Mouse (Mus musculus): ENCODE data around the gene Dock11. TPM values are rescaled to one million over a fixed set of nuclear protein-coding genes. Genes with fewer than 3 reads are reported as not detected.

Dock11 gene
- polyA plus RNA-seq (2015; fragmentation: Nextera tagmentation; extraction: Ambion mirVana) = 6.6 and 6.8 TPM in 2 replicates

DNA sequence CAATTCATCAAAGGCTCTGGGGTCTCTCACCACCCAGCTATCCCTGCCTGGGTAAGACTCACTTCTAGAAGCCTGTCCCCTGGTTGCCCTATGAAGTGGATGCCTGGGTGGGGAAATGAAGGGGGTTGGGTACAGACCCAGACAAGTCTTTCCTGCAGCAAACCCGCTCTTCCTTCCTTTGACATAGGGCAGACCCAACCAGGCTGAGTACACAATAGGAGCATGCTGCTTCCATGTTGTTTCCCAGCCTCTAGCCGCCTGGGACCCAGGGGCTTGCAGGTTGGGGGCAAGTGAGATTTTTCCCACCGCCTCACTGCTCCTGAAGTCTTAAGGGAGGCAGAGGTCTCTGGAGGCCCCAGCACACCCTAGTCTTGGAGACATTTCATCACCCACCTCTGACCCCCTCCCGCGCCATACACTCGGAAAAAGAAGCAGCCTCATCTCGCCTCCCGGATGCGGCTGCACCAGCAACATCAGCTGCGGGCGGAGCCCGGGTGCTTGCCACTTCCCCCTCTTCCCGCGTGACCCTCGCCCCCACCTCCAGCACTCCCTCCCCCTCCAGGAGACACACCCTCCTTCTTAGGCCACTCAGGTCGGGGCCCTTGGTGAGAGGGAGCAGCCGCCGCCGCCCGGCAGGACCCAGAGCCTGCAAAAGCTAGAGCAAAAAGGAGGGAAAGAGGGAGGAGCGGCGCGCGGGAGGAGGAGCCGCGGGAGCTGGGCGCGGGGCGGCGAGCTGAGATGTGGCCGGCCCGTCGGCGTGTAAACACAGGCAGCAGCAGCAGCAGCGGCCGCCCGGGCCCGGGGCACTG, at the start of gene Dock11:
TSS of gene Dock11 (plus strand) at position 746 of the 809 bp plus-strand sequence.
- H3K9ac ChIP-seq (ENCODE audit: low read length) = peak within 1 kb of the TSS; percentile 73
- WGBS = 10% methylated on average over 37 of the region's 38 CpGs
- H3K36me3 ChIP-seq (ENCODE audit: control insufficient read depth, insufficient read depth, low read length) = no peaks in the 10 kb centered on the region
- H3K4me1 ChIP-seq (replicated peaks; ENCODE audit: control insufficient read depth, insufficient read depth, low read length) = no peaks in the 10 kb centered on the region
- H3K27me3 ChIP-seq (ENCODE audit: control insufficient read depth, insufficient read depth, low read depth, low read length) = no peaks in the 10 kb centered on the region
- H3K9me3 ChIP-seq (ENCODE audit: control insufficient read depth, low read length) = no peaks in the 10 kb centered on the region
- ATAC-seq (ENCODE audit: low read depth) = peak; percentile 87
- H3K27ac ChIP-seq (ENCODE audit: low read length) = 0 out of 2 replicates have a peak within 1 kb of the TSS, but pooled peaks have one; percentile 10
- peak within 1 kb of the TSS; percentile 68 for H3K4me2 ChIP-seq (ENCODE audit: low read depth, low read length)
- H3K4me3 ChIP-seq (ENCODE audit: low read length) = peak within 1 kb of the TSS; percentile 64

DNA sequence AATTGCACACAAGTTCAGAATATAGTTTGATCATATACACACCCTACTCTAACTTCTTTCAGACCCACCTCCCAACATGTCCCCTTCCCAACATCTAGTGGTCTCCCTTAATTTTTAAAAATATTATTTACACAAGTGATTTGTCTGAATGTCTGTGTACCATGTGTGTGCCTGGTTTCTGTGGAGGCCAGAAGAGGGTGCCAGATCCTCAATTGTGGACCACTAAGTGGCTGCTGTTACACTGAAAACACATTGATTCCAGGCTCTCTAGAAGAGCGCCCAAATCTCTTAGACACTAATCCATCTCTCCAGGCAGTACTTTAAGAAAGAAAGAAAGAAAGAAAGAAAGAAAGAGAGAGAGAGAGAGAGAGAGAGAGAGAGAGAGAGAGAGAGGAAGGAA, 8.9 kb upstream of the Dock11 start:
- ATAC-seq (ENCODE audit: low read depth) = no peak
- H3K4me1 ChIP-seq (replicated peaks; ENCODE audit: control insufficient read depth, insufficient read depth, low read length) = no peaks in the 10 kb centered on the region
- H3K9ac ChIP-seq (ENCODE audit: low read length) = no peak overlapping the region
- H3K27me3 ChIP-seq (ENCODE audit: control insufficient read depth, insufficient read depth, low read depth, low read length) = no peaks in the 10 kb centered on the region
- no peak overlapping the region for H3K4me3 ChIP-seq (ENCODE audit: low read length)
- H3K36me3 ChIP-seq (ENCODE audit: control insufficient read depth, insufficient read depth, low read length) = no peaks in the 10 kb centered on the region
- H3K9me3 ChIP-seq (ENCODE audit: control insufficient read depth, low read length) = no peaks in the 10 kb centered on the region
- H3K4me2 ChIP-seq (ENCODE audit: low read depth, low read length) = no peak overlapping the region
- WGBS = 53% methylated on average over 1 of the region's 1 CpGs
- no peak overlapping the region for H3K27ac ChIP-seq (ENCODE audit: low read length)

DNA sequence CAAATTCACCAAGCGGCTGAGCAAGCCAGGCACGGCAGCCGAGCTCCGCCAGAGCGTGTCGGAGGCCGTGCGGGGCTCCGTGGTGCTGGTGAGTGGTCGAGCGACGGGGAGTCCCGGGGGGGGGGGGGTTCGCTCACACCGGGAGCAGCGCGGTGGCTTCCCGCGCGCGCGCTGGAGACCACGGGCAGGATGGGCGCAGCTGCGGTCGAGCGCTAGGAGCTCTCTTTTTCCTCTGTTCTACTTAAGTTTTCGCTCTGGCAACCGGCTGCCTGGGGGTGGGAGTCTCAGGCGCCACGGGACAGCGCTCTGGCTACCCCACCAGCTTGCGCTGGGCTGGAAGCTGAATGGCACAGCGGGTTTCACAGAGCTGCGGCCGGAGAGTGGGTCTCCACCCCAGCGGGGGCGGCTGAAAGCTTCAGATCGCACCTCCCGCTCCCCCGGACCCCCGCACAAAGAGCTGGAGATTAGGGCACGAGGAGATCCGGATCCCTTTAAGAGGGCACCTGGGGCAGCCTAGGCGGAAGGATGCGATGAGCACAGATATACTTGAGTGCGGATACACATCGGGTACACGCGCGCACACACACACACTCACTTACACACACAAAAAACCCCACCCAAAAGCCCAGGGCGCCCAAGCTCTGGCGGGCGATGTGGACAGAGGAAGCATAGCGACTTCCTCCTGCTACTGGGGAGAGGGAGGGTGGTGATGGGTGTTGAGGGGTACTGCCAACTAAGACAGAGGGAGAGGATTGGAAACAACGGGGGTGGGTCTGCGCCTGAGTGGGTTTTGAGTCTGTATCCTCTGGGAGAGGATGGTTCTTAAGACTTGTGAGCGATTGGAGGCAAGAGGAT, 540 bp downstream of the Dock11 start:
- H3K4me1 ChIP-seq (replicated peaks; ENCODE audit: control insufficient read depth, insufficient read depth, low read length) = no peaks in the 10 kb centered on the region
- H3K9ac ChIP-seq (ENCODE audit: low read length) = peak overlapping the region; percentile 73
- WGBS = 12% methylated on average over 30 of the region's 58 CpGs
- no peaks in the 10 kb centered on the region for H3K36me3 ChIP-seq (ENCODE audit: control insufficient read depth, insufficient read depth, low read length)
- peak; percentile 75 for ATAC-seq (ENCODE audit: low read depth)
- H3K4me2 ChIP-seq (ENCODE audit: low read depth, low read length) = peak overlapping the region; percentile 68
- peak overlapping the region; percentile 64 for H3K4me3 ChIP-seq (ENCODE audit: low read length)
- H3K27ac ChIP-seq (ENCODE audit: low read length) = 0 out of 2 replicates have a peak overlapping the region, but pooled peaks have one; percentile 10
- H3K27me3 ChIP-seq (ENCODE audit: control insufficient read depth, insufficient read depth, low read depth, low read length) = no peaks in the 10 kb centered on the region
- no peaks in the 10 kb centered on the region for H3K9me3 ChIP-seq (ENCODE audit: control insufficient read depth, low read length)

DNA sequence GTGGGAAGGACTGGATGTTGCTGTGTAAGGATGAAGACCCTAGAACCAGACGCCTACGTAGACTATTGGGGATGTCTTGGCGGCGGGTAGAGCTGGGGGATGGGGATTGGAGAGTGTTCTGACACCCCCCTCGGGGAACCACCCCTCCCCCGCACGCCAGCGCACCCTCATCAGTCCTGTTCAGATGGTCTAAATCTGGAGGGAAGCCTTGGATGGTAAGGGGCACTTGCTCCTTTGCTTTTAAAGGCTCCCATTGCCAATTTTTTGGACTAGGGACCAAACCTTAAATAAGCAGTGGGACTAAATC, 1.1 kb downstream of the Dock11 start:
- Histone ChIP-seq H3K27ac (ENCODE audit: low read length) (no peak overlapping the region), H3K9me3 (ENCODE audit: control insufficient read depth, low read length) (no peaks in the 10 kb centered on the region), H3K9ac (ENCODE audit: low read length) (no peak overlapping the region; the same call in 1 of the 2 replicates), H3K4me1 (replicated peaks; ENCODE audit: control insufficient read depth, insufficient read depth, low read length) (no peaks in the 10 kb centered on the region), H3K36me3 (ENCODE audit: control insufficient read depth, insufficient read depth, low read length) (no peaks in the 10 kb centered on the region), H3K27me3 (ENCODE audit: control insufficient read depth, insufficient read depth, low read depth, low read length) (no peaks in the 10 kb centered on the region), H3K4me2 (ENCODE audit: low read depth, low read length) (peak overlapping the region; percentile 68), H3K4me3 (ENCODE audit: low read length) (peak overlapping the region; percentile 64)
- ATAC-seq (ENCODE audit: low read depth) = peak; percentile 24; the same call in 1 of the 2 replicates
- WGBS = 21% methylated on average over 8 of the region's 8 CpGs

DNA sequence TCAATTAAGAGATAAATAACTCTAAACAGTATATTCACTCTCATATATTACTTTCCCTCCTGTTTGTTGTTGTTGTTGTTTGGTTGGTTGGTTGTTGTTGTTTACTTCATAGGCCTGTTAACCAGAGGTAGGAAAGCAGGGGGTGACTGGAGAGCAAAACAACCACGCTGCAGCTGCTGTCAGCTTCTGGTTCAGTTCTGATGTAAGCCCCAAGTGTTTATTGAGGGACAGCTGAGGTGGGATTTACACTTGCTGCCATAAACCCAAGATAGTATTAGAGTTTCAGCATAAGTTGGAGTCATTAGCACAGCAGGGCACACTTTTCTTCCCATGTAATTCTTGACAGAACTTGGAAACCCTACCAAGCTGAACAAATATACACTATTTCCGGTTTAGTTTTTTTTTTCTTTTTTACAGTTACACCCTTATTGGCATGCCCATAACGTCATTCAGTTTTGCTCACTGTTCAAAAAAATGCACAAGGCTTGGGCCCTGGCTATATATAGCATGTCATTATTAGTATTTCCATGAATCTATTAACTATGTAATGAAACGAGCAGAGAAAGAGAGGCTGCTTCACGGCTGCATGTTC, 3.0 kb downstream of the Dock11 start:
- Histone ChIP-seq H3K27ac (ENCODE audit: low read length) (no peak overlapping the region), H3K36me3 (ENCODE audit: control insufficient read depth, insufficient read depth, low read length) (no peaks in the 10 kb centered on the region), H3K4me1 (replicated peaks; ENCODE audit: control insufficient read depth, insufficient read depth, low read length) (no peaks in the 10 kb centered on the region), H3K9me3 (ENCODE audit: control insufficient read depth, low read length) (no peaks in the 10 kb centered on the region), H3K4me2 (ENCODE audit: low read depth, low read length) (no peak overlapping the region), H3K9ac (ENCODE audit: low read length) (no peak overlapping the region), H3K27me3 (ENCODE audit: control insufficient read depth, insufficient read depth, low read depth, low read length) (no peaks in the 10 kb centered on the region), H3K4me3 (ENCODE audit: low read length) (no peak overlapping the region)
- ATAC-seq (ENCODE audit: low read depth) = no peak
- 59% methylated on average over 5 of the region's 5 CpGs for WGBS

DNA sequence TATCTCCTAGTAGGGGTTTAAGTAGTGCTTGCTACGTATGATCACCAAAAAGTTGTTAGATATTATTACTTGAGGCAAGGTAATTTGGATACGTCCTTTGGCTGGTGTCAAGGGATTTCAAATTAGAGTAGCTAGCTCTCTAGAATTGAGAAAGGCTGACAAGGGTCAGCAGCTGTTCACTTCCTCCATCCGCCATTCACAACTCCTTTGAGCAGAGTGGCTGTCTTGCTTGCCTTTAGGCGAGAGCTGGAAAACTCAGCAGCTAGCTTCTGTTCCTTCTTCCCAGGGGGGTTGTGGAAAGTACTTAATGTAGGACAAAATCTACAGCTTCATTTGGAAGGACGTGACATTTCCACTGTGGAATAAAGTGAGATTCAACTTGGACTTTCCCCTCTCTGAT, 3.7 kb downstream of the Dock11 start:
- Histone ChIP-seq H3K9me3 (ENCODE audit: control insufficient read depth, low read length) (no peaks in the 10 kb centered on the region), H3K4me3 (ENCODE audit: low read length) (no peak overlapping the region), H3K4me2 (ENCODE audit: low read depth, low read length) (no peak overlapping the region), H3K27ac (ENCODE audit: low read length) (no peak overlapping the region), H3K27me3 (ENCODE audit: control insufficient read depth, insufficient read depth, low read depth, low read length) (no peaks in the 10 kb centered on the region), H3K9ac (ENCODE audit: low read length) (no peak overlapping the region), H3K4me1 (replicated peaks; ENCODE audit: control insufficient read depth, insufficient read depth, low read length) (no peaks in the 10 kb centered on the region), H3K36me3 (ENCODE audit: control insufficient read depth, insufficient read depth, low read length) (no peaks in the 10 kb centered on the region)
- WGBS = 79% methylated on average over 5 of the region's 5 CpGs
- ATAC-seq (ENCODE audit: low read depth) = no peak

DNA sequence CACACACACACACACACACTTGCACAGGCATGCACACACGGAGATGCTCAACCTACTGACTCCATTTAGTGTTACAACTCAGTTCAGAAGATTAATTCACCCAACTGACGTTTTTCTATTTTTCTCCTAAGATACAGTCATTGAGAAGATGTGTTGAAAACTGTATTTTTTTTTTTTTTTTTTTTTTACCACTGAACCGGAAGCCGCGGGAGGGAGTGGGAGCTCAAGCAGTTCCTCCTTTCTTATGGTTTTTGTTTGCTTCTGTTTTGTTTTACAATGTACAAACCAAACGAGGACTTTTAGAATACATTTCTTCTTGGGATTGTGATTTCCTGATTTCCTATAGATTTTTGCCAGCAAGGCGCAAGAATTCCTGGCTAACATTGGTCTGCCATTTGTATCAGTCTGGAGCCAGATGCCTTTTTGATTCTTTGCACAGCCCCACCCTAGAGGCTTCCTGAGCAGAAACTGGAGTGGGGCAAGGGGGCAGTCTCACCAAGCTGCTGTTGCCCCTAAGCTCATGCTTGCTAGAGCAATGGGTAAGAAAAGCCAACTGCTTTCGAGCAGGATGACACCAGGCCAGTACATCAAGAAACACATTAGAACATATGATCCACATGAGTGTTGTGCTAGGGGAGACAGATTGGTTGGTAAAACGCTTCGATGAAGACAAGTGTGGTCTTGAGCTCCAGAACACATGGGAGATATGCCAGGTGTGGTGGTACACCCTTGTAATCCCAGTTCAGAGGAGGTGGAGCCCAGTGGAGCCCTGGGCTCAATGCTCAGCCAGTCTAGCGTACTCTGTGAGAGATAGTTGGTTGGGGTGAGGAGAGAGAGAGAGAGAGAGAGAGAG, 9.2 kb downstream of the Dock11 start:
- no peaks in the 10 kb centered on the region for H3K27me3 ChIP-seq (ENCODE audit: control insufficient read depth, insufficient read depth, low read depth, low read length)
- no peak overlapping the region for H3K27ac ChIP-seq (ENCODE audit: low read length)
- H3K4me3 ChIP-seq (ENCODE audit: low read length) = no peak overlapping the region
- H3K36me3 ChIP-seq (ENCODE audit: control insufficient read depth, insufficient read depth, low read length) = no peaks in the 10 kb centered on the region
- H3K4me1 ChIP-seq (replicated peaks; ENCODE audit: control insufficient read depth, insufficient read depth, low read length) = no peaks in the 10 kb centered on the region
- no peaks in the 10 kb centered on the region for H3K9me3 ChIP-seq (ENCODE audit: control insufficient read depth, low read length)
- no peak for ATAC-seq (ENCODE audit: low read depth)
- H3K9ac ChIP-seq (ENCODE audit: low read length) = no peak overlapping the region
- no peak overlapping the region for H3K4me2 ChIP-seq (ENCODE audit: low read depth, low read length)
- WGBS = 68% methylated on average over 11 of the region's 11 CpGs

DNA sequence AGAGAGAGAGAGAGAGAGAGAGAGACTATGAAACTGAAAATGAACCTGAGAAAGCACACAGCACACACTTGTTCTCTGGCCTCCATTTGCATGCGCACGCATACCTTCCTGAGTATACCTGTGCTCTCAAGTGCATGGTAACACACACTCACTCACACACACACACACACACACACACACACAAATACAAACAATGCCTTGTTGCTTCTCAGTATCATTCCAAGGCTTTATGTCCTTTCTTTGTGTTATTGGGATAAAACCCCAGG, 9.8 kb downstream of the Dock11 start:
- no peak overlapping the region for H3K27ac ChIP-seq (ENCODE audit: low read length)
- H3K4me3 ChIP-seq (ENCODE audit: low read length) = no peak overlapping the region
- no peaks in the 10 kb centered on the region for H3K4me1 ChIP-seq (replicated peaks; ENCODE audit: control insufficient read depth, insufficient read depth, low read length)
- no peak overlapping the region for H3K9ac ChIP-seq (ENCODE audit: low read length)
- 100% methylated on average over 2 of the region's 2 CpGs for WGBS
- ATAC-seq (ENCODE audit: low read depth) = no peak
- no peaks in the 10 kb centered on the region for H3K27me3 ChIP-seq (ENCODE audit: control insufficient read depth, insufficient read depth, low read depth, low read length)
- H3K4me2 ChIP-seq (ENCODE audit: low read depth, low read length) = no peak overlapping the region
- H3K36me3 ChIP-seq (ENCODE audit: control insufficient read depth, insufficient read depth, low read length) = no peaks in the 10 kb centered on the region
- H3K9me3 ChIP-seq (ENCODE audit: control insufficient read depth, low read length) = no peaks in the 10 kb centered on the region

All from lung, embryonic 16.5 days (tissue).